Mouse (Mus musculus) right cerebral cortex, postnatal 4 days (tissue): Measurements from ENCODE around the gene Dazap2.

Experiments
- DNase-seq: peaks from one replicate; pipeline ENCODE4 v3.0.0-alpha.2; 2022

Dazap2 gene

DNA sequence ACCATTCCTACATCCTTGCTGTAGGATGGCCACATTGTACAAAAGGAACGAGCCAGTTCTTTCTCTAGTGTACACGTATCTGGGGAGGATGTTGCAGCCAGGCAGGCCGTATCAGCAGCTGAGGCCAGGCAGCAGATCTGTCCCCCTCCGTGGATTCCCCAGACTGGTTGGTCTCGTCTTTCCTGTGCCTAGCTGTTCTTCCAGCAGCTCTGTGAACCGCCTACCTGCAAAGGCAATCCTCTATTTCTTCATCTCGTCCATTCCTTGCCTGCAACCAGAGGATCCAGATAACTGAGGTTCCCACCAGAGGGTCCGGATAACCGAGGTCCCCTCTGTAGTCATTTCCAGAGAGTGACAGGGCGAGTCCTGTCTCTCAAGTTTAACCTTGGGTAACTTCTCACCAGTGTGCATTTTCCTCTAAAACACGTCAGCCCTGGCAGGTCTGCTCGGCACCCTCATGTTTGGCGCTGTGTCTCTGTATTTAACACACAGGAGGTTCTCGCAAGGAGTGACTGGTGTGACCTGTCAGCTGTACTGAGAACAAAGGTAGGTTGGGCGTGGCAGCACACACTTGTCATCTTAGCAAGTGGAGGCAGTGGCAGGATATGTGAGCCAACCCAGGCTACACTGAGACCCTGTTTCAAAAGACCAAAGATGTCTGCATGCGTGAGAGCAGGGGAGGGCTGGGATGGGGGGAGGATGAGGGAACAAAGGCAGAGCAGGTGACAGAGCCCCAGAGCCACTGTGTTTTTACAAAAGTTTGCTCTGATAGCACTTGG, 25.0 kb downstream of the Dazap2 start:
- DNase-seq, result no peak

DNA sequence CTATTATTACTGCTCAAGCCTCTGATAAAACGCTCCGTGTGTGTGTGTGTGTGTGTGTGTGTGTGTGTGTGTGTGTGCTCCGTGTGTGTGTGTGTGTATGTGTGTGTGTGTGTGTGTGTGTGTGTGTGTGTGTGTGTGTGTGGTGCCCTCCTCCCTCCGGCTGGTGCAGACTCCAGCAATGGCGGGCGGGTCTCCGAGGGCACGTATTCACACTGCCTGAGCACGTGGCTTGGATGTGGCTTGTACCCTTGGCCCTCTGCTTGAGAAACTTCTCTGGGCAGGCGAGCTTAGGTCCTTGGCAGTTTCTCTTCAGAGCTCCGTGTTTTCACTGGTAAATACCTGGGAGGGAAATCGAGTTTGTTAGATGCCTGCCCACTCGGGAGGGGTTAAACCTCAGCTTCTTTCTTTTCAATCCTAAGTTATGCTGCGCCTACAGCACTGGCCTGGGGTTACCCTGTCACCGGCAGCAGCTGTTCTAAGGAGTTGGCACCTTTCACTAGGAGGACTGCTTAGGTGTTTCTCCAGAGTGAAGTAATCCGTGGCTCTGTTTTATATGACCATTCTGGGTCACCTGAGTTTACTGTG, 26.2 kb downstream of the Dazap2 start:
- no peak for DNase-seq

DNA sequence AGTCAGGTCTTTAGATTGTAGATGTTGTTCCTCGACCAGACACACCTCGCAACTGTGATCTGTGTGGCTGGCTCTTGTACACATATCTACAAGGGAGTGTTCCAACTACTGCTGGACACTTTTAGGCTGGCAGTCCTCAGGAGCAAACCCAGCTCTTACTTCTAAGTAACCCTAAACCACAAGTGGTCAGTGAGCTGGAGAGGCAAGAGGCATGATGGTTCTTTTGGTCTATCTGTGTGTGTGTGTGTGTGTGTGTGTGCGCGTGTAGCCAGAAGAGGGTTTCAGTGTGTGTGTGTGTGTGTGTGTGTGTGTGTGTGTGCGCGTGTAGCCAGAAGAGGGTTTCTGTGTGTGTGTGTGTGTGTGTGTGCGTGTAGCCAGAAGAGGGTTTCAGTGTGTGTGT, 27.3 kb downstream of the Dazap2 start:
- DNase-seq, result no peak

DNA sequence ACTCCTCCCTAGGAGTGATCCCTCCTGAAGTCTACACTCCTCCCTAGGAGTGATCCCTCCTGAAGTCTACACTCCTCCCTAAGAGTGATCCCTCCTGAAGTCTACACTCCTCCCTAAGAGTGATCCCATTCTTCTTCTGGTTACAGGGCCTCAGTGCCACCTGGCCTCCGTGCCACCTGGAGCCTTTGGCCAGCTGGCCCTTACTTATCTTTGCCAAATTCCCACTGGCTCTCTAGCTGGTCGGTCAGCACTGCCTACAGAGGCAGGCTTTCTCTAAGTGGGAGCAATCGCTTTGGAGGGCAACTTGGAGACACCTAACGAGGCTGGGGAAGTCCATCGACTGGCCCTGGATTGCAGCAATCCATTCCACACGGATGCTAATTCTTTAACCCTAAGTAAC, 31.0 kb downstream of the Dazap2 start:
- no peak for DNase-seq

DNA sequence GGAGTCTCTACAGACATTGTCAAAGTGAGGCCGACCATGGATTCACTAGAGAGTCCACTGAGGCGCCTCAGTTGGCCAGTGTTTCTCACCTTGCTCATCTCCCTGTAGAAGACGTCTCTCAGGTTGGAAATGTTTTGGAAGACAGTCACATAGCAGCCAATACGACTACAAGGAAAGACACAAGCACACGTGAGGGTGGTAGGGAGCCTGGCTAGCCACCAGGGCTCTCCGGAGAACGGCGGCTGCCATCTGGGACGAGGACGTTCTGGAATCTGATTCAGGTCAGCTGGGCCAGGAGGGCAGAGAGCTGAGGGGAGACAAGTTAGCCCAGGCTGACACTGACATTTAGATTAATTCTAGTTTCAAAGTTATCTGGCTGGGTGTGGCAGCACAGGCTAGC, 35.0 kb downstream of the Dazap2 start:
- DNase-seq, result no peak

DNA sequence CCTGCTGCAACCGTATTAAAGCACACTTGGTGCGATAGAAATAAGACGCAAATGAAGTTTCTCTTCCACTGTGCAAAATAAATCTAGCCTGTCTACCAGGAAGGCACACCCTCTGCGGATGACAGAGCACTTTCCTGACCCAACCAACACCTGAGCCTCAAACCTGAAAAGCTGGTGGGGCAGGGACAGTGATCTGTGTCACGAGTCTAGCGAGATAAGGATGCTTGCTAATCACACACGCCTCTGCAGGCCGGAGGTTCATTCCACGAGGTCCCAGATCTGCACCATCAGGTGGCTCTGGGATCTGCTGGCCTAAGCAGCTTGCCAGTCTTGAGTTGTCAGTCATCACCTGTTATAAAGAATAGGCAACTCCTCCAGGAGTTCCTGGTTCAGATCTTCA, 36.5 kb downstream of the Dazap2 start:
- no peak for DNase-seq

DNA sequence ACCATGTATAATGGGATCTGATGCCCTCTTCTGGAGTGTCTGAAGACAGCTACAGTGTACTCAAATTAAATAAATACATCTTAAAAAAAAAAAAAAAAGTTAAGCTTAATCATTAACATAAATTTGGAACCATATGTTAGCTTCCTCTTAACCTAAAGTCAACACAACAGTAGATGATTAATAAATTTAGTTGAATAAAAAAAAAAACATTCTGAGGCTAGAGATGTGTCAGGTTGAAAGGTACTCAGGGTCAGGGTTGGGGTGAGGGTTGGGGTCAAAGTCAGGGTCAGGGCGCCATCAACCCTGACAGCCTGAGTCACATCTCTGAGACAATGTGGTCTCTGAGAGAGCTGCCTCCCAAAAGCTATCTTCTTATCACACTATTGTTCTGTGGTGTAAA, 39.1 kb downstream of the Dazap2 start:
- DNase-seq, result no peak

DNA sequence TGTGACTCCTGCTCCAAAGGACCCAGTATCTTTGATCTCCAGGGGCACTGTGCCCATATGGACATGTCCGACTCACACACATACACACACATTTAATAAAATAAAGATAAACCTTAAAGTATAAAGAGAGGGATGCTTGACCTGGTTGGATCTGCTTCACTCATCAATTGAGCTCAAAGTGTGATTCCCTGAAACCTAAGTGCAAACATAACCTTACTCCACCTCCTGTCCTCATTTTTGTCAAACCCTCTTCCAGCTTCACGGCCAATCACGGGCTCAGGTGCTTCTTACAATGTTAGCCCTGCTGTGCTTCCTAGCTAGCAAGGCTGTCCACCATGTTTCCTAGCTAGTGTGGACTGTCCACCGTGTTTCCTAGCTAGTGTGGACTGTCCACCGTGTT, 40.1 kb downstream of the Dazap2 start:
- no peak for DNase-seq

DNA sequence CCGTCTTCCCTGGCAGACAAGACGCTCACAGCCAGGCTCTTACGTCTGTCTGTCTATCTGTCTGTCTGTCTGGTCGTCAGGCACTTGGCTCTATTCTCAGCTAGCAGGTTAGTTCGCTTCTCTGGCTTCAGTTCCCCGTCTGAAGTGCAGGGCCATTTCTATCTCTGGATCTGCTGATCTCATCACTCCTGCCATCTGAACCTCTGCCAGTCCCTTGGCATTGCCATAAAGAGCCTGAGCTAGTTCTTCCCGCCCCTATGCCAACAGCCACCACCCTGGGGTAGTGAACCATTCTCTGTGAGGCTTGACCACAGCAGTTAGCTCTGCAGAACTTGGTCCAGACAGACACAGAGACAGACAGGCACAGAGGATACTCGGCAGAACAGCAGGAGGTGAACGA, 45.2 kb downstream of the Dazap2 start:
- no peak for DNase-seq

DNA sequence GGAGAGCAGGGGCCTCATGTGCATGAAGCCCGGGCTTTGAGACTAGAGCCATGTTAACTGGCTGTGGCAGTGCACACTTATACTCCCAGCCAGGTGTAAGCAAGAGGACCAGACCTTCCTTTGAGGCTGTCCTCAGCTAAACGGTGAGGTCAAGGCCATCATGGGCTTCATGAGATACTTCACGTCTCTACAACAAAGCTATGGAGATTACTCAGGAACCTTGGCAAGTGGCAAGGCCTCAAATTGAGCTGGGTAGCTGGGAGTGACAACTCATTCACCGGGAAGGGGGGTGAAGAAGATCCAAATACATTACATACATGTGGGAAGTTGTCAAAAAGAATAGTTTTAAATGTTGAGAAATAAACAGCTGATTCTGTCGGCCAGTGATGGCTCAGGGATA, 45.7 kb downstream of the Dazap2 start:
- DNase-seq, result no peak

DNA sequence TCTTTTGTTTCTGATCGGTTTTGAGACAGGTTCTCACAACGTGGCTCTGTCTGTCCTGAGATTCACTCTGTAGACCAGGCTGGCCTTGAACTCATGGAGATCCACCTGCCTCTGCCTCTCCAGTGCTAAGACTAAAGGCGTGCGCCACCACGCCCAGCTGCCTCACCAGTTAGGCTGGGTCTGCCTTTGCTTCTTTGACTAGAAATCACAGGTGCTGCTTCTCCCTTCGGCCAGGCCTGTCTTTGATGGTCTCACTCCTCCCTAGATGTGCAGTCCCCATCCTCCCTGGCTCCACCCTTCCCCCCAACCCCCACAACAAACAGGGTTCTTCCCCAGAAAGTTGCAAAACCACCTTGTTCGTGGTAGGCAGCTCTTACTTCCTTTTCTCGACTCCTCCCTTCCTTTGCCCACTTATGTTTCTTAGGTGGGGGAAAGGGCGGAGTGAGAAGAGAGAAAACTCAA, 49.7 kb downstream of the Dazap2 start:
- DNase-seq, result no peak

DNA sequence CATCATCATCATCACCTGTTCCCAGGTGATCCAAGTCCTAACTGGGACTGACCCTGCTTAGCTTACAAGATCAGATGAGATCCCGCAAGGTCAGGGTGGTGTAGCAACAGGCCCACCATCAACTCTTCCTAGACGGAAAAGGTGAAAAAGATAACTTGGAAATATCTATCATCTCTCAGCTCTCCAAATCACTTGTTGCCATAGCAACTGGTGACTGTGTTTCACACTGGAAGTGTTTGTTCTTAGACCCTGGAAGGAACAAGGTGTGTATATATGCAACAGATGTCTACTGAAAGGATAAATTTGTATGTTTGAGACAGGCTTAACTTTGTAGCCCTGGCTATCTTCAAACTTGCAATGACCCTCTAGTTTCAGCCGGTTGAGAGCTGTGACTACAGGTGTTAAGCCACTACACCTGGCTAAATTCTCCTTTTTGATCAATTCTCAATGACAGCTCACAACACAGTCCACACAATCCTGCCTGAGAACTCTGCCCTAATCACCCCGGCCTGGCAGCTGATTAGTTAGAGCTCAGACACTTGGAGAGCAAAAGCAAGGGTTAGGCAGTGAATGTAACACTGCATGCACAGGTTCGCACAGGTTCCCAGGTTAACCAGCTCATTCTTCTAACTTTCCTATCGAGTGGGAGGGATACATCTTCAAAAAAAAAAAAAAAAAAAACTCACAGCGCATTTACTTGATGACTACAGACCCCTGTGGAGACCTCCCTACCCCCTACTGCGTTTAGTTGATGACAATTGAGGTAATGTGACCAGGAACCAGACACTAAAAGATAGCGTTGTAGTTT, 50.5 kb downstream of the Dazap2 start:
- no peak for DNase-seq

DNA sequence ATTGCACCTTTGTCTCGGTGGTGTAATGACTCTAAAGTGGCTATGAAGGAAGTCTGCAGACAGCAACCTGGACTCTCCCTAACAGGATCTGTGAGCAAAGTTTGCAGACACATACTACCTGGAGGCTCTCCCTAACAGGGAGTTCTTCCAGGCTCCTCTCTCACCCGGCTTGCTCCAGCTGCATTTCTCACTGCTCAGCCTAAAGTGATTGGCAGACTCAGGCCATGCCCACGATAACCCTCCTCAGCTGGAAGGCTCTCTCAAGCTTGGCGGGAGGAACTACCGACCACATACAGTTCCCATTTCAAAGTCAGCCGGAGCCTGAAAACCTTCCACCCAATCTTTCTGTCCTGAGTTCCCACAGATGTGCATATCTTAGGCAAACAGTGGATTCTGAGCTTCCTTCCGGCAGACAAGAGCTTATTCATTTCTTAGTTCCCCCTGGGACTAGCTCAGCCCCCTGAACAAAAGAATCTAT, 51.1 kb downstream of the Dazap2 start:
- DNase-seq, result no peak

DNA sequence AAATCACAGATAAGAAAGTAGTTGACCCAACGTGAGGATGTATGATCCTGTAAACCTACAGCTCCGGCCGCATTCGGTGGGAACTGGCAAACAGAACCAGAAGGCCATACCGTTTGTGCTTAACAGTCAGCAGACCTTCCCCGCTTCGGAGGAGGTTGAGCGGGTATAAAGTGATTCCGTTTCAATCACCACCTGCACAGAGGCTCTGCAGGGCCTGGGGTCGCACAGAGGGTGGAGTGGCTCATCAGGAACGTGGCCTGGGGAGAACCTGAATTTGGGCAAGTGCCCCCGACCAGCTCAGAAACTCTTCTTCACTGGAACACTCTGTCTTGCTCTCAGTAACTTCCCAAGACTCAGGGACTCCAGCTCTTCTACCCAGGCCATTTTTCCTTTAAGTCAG, 51.7 kb downstream of the Dazap2 start:
- DNase-seq, result no peak

DNA sequence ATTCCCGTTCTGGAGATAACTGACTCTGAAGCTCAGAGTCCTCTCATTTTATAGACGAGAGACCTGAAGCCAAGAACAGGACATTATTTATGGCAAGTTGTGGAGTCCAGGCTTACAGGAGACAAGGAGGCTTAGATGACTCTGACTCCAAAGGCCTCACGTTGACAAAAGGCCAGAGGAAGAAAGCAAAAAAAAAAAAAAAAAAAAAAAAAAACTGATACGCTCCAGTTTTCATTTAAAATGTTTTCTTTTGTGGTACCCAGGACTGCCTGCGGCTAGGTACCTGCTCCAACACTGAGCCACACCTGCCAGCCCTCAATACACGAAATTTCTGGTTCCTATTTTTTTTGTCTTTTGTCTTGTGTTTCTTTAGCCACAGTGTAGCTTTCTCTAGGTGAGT, 52.3 kb downstream of the Dazap2 start:
- no peak for DNase-seq

DNA sequence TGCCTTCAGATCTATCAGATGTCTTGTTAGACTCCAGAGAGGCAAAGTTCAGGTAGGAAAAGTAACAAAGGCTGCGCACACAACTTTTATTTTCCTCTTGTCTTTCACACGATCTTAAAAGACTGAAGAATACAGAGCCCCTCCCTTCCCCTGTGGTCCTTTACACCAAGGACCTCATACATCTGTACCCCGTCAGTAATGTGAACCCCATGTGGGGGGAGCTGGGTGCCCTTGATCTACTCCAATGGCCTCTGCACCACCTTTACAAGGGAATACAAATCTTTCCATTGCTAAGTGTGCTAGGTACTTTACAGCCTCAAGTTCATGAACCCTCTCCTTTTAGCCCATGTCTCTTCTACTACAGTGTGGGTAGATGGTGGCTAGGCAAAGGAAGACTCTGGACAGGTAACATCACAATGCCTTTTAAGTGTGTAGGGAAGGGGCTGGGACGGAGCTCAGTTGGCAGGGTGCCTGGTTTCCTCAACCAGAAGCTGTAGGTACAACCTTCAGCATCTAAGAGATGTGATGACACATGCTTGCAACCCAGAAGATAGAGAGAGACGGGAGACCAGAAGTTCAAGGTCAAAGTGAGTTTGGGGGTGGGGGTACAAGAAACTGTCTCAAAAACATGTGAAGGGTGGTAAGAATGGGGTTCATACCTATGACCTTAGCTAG, 52.9 kb downstream of the Dazap2 start:
- DNase-seq, result no peak

DNA sequence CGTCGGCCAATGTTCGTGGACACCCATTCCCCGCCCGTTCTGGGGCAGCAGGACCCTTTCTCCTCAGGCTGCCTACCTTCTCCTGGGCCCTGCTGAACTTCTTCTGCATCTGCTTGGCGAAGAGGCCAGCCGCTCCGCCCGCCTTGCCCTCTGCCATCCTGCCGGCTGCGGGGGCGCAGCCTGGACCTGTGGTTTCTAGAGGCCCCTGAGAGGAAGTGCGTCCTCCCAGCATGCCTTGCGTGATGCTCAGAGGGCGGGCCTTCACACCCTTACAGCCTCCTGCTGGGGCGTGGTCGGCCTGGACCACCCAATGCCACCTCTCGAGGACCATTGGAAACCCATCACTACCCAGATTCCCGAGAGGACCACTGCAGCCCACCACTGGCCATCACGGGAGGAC, 54.2 kb downstream of the Dazap2 start, which contains the start of gene Bin2:
TSS of gene Bin2 (minus strand) at position 217 of the 400 bp plus-strand sequence.
- DNase-seq, result no peak

DNA sequence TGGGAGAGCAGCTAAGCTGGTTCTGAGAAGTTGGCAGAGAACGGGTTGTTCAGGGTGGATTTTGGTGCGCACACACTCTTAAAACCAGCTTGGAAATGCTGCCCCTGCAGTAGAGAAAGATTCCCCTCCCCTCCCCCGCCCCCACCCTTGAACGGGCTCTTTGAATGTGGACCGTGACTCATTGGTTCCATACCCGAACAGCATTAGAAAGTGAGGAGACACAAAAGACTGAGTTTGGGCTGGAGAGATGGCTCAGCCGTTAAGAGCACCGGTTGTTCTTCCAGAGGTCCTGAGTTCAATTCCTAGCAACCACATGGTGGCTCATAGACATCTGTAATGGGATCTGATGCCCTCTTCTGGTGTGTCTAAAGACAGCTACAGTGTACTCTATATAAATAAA, 54.9 kb downstream of the Dazap2 start:
- no peak for DNase-seq
